Mouse (Mus musculus) forebrain, embryonic 12.5 days (tissue): ENCODE measurements at regions not wholly inside any gene's neighbourhood (a gene's known extent, or its start where the extent isn't known, plus 50 kb on each side); places are given as distances from the start of the nearest gene placed in this dataset.

Experiments used
- ATAC-seq: fragments of 200-750 bp; cut with Nextera tagmentation; 2 replicates; pipeline ENCODE4 v1.8.0; 2017; ENCODE audit warnings: moderate TSS enrichment; ENCODE audit not compliant: low FRiP score
- H3K27ac ChIP-seq: fragments of 300-500 bp; sonication (generic); 2 replicates; pipeline ENCODE4 v1.5.1; 2016; ENCODE audit warnings: mild to moderate bottlenecking
- H3K27me3 ChIP-seq: fragments of 300-500 bp; sonication (generic); 2 replicates; pipeline ENCODE4 v1.6.1; 2016; ENCODE audit warnings: mild to moderate bottlenecking
- H3K36me3 ChIP-seq: fragments of 300-500 bp; sonication (generic); replicated peaks from 2 replicates; pipeline ENCODE4 v1.6.1; 2016; ENCODE audit warnings: mild to moderate bottlenecking
- H3K4me1 ChIP-seq: fragments of 300-500 bp; sonication (generic); 2 replicates; pipeline ENCODE4 v1.6.1; 2016
- H3K4me2 ChIP-seq: fragments of 300-500 bp; sonication (generic); 2 replicates; pipeline ENCODE4 v1.6.1; 2016; ENCODE audit warnings: mild to moderate bottlenecking, moderate library complexity
- H3K4me3 ChIP-seq: fragments of 300-500 bp; sonication (generic); replicated peaks from 2 replicates; pipeline ENCODE4 v1.5.1; 2016; ENCODE audit warnings: mild to moderate bottlenecking
- H3K9ac ChIP-seq: fragments of 300-500 bp; sonication (generic); 2 replicates; pipeline ENCODE4 v1.6.1; 2016; ENCODE audit warnings: mild to moderate bottlenecking
- H3K9me3 ChIP-seq: fragments of 300-500 bp; sonication (generic); 2 replicates; pipeline ENCODE4 v1.6.1; 2016
- WGBS: fragments of 180-500 bp; shearing (Covaris S2); methylation state at CpG from one replicate; pipeline ENCODE4 v1.1.7; 2016; 5-methylcytosine and 5-hydroxymethylcytosine counted together

DNA sequence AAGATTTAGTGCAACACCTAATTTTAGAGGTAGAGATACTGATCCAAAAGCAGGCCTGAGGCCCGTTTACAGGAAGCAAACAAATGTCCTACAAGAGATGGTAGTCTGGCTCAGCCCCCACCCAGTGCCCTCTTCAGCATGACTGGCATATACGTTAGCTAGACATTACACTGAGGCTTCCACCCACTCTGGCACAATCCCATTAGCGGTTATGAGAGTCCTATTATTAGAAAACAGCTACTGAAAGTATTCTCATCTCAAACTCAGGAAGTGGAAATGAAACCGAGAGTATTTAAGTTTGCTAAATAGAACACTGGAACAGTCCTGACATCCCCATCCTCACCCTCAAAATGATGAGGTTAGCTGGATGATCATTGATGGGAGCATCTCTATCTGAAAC, 192.3 kb upstream of the Nrp1 start:
- H3K9me3 ChIP-seq: no peaks in the 10 kb centered on the region
- no peak overlapping the region for H3K4me2 ChIP-seq
- H3K27me3 ChIP-seq: no peaks in the 10 kb centered on the region
- no peak overlapping the region for H3K4me3 ChIP-seq
- no peak overlapping the region for H3K9ac ChIP-seq
- ATAC-seq: no peak
- no peaks in the 10 kb centered on the region for H3K36me3 ChIP-seq
- 79% methylated on average over 4 of the region's 4 CpGs for WGBS
- H3K27ac ChIP-seq: no peak overlapping the region
- no peaks in the 10 kb centered on the region for H3K4me1 ChIP-seq

DNA sequence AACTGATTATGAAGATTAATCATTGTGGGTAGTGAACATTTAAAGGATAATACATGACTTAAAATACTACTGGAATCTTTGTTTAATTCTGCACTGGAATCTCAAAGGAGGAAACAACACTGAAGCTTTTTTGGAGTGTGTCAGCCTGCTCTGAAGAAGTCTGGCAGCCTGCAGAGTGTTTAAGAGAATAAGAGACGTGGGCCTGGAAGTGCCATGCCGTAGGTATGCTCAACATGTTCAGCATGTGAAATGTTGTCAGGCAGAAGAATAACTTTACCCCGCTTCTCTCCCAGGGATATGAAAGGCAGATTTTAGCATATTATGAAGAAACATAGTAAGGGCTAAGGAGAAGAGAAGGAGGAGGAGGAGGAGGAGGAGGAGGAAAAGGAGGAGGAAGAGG, 189.6 kb upstream of the Nrp1 start:
- ATAC-seq: no peak
- Histone ChIP-seq H3K4me2 (no peak overlapping the region), H3K4me1 (no peaks in the 10 kb centered on the region), H3K9me3 (no peaks in the 10 kb centered on the region), H3K9ac (no peak overlapping the region), H3K27ac (no peak overlapping the region), H3K27me3 (no peaks in the 10 kb centered on the region), H3K36me3 (no peaks in the 10 kb centered on the region), H3K4me3 (no peak overlapping the region)
- 71% methylated on average over 3 of the region's 3 CpGs for WGBS

DNA sequence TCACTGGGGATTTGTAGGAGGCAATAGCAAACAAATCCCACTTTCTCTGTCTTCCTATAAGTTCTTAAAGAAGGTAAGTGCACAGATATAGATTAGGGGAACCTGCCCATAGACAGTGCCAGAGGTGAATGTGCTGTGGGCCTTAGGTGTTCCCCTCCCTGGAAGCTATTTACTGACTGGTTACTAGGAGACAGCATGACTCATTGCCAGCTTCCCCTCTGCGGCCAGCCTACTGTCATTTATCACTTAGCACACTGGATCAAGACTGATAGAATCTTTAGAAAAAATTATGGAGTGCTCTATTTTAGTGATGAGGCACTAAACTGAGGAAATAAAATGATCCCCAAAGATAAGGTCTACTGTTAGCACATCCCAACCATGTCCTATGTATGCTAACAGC, 187.3 kb upstream of the Nrp1 start:
- H3K27me3 ChIP-seq: no peaks in the 10 kb centered on the region
- H3K27ac ChIP-seq: no peak overlapping the region
- H3K4me2 ChIP-seq: no peak overlapping the region
- WGBS: 88% methylated on average over 1 of the region's 1 CpGs
- H3K9ac ChIP-seq: no peak overlapping the region
- ATAC-seq: no peak
- H3K9me3 ChIP-seq: no peaks in the 10 kb centered on the region
- H3K4me3 ChIP-seq: no peak overlapping the region
- no peaks in the 10 kb centered on the region for H3K36me3 ChIP-seq
- H3K4me1 ChIP-seq: no peaks in the 10 kb centered on the region

DNA sequence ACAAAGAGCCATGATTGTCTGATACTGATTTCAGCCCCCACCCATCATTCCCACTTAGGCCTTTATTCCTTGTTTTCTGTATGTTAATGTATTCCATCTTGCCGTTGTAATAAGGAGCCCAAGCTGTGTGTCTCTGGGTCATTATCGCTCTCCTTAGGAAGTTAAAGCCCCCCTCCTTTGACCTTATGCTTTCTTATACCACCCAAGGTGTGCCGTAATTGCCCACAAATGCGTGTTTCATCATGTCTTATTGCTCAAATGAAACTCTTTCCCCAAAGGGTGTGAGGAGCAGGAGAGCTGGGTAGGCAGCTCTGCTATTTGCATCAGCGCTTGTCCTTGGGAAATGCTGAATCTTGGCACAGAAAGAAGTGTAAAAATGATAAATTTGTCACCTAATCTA, 178.2 kb upstream of the Nrp1 start:
- H3K4me3 ChIP-seq: no peak overlapping the region
- H3K27me3 ChIP-seq: no peaks in the 10 kb centered on the region
- H3K9ac ChIP-seq: no peak overlapping the region
- H3K4me2 ChIP-seq: no peak overlapping the region
- no peaks in the 10 kb centered on the region for H3K36me3 ChIP-seq
- ATAC-seq: no peak
- 63% methylated on average over 5 of the region's 5 CpGs for WGBS
- no peaks in the 10 kb centered on the region for H3K4me1 ChIP-seq
- H3K27ac ChIP-seq: no peak overlapping the region
- H3K9me3 ChIP-seq: no peaks in the 10 kb centered on the region

DNA sequence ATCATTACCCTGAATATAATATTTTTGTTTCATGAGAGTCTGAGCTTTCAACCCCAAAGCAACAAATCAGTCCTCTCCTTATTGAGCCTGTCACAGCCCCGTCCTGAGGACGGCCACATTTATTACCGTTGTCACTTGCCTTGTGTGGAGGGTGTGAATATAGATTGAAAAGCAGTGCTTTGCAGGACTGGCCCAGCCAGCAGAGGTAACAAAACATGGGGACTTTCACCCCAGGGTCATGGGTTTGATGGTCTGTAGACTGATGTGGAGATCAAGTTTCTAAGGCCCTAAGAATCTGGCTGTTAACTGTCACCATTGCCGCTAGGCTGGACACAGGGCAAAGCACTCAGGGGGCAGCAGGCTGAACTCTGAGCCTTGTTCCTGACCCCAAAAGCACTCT, 175.3 kb upstream of the Nrp1 start:
- no peak for ATAC-seq
- H3K9ac ChIP-seq: no peak overlapping the region
- WGBS: 81% methylated on average over 4 of the region's 4 CpGs

DNA sequence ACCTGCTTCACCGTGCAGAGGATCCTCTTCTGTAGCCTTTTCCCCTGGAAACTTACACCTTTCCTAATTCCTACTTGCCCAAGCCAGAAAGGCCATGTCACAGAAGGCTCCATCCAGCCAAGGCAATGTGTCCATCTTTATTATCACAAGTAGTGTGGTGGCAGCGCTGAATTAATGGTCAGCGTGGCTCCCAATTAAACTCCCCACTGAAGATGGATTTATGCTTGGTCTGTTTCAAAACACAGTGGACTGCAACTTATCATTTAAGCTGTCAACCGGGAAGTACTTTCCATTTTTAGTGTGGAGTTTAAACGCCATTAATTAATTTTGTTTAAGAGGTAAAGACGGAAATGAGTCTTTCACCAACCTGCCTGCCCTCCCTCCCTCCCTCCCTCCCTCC, 170.1 kb upstream of the Nrp1 start:
- WGBS: 82% methylated on average over 6 of the region's 6 CpGs
- H3K9ac ChIP-seq: no peak overlapping the region
- H3K36me3 ChIP-seq: no peaks in the 10 kb centered on the region
- no peak for ATAC-seq
- no peak overlapping the region for H3K4me3 ChIP-seq
- no peaks in the 10 kb centered on the region for H3K27me3 ChIP-seq
- no peaks in the 10 kb centered on the region for H3K9me3 ChIP-seq
- no peak overlapping the region for H3K4me2 ChIP-seq
- H3K27ac ChIP-seq: no peak overlapping the region
- no peaks in the 10 kb centered on the region for H3K4me1 ChIP-seq

More for the DNA sequence above, 175.3 kb upstream of the Nrp1 start:
- Histone ChIP-seq H3K27ac (no peak overlapping the region), H3K36me3 (no peaks in the 10 kb centered on the region), H3K4me2 (no peak overlapping the region), H3K27me3 (no peaks in the 10 kb centered on the region), H3K4me3 (no peak overlapping the region), H3K9me3 (no peaks in the 10 kb centered on the region), H3K4me1 (no peaks in the 10 kb centered on the region)

DNA sequence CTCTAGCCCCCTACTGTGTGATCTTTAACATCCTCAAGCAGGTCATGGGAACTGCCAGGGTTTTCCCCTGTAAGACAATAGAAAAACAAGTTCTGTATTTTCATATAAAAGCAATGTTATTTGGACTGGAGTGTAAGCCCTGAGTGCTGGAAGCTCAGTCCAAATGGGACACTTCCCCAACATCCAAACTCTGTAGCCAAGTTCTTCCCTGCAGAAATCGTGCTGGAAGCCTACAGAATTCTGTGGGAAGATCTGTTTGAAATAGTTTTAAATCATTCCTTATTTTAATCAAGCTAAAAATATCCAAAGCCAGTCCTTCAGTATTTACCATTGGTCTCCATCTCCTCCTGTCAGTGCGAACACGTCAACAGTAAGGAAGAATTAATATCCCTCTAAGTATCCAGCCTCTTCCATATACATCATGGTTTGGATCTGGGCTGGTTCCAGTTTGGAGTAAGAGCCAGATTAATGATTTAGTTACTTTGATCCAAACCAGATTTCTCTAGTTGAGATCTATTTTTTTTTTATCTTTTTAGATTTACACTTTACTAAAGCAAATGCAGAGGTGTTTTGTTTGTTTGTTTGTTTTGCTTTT, 165.0 kb upstream of the Nrp1 start:
- Histone ChIP-seq H3K4me3 (no peak overlapping the region), H3K9me3 (no peaks in the 10 kb centered on the region), H3K4me1 (no peaks in the 10 kb centered on the region), H3K27me3 (no peaks in the 10 kb centered on the region), H3K4me2 (no peak overlapping the region), H3K27ac (no peak overlapping the region), H3K36me3 (no peaks in the 10 kb centered on the region), H3K9ac (no peak overlapping the region)
- 88% methylated on average over 3 of the region's 3 CpGs for WGBS
- no peak for ATAC-seq

DNA sequence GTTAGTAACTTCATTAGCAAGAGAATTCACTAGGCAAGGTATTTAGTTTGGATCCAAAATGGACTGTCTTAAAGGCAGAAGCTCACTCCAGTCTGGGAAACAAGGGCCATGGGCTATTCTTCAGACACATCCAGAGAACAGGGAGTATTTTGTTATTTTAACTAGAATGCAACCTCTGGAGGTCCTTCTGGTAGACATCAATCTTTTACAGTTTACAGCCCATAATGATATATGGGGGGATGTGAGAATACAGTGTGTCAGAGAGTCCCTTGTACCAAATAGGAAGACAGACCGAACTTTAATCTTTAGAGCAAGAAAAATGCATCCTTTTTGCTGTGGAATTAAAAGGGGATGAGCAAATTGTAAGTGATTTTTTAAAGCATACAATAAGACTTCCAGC, 157.6 kb upstream of the Nrp1 start:
- Histone ChIP-seq H3K27me3 (no peaks in the 10 kb centered on the region), H3K9ac (no peak overlapping the region), H3K4me3 (no peak overlapping the region), H3K4me2 (no peak overlapping the region), H3K4me1 (no peaks in the 10 kb centered on the region), H3K9me3 (no peaks in the 10 kb centered on the region), H3K27ac (no peak overlapping the region), H3K36me3 (no peaks in the 10 kb centered on the region)
- no peak for ATAC-seq
- WGBS: 86% methylated on average over 1 of the region's 1 CpGs

DNA sequence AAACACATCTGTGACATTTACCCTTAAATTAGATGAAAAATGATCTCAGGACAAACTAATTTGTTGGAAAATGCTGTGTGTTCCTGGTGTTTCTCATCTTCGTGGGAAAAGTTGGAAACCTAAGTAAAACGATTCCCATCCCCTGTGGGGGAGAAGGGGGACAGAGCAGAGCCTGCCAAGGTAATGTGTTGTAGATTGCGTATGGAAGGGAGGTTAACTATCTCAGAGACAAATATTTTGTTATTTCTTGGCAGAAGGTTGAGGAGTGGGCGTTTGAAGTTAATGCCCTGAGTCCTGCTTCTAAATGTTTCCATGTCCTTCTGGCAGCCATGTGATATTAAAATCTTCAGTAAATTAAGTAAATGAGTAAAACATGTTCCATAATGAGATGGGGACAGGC, 156.8 kb upstream of the Nrp1 start:
- Histone ChIP-seq H3K9me3 (no peaks in the 10 kb centered on the region), H3K27ac (no peak overlapping the region), H3K4me1 (no peaks in the 10 kb centered on the region), H3K4me3 (no peak overlapping the region), H3K27me3 (no peaks in the 10 kb centered on the region), H3K36me3 (no peaks in the 10 kb centered on the region), H3K4me2 (no peak overlapping the region), H3K9ac (no peak overlapping the region)
- ATAC-seq: no peak
- WGBS: 87% methylated on average over 4 of the region's 4 CpGs

DNA sequence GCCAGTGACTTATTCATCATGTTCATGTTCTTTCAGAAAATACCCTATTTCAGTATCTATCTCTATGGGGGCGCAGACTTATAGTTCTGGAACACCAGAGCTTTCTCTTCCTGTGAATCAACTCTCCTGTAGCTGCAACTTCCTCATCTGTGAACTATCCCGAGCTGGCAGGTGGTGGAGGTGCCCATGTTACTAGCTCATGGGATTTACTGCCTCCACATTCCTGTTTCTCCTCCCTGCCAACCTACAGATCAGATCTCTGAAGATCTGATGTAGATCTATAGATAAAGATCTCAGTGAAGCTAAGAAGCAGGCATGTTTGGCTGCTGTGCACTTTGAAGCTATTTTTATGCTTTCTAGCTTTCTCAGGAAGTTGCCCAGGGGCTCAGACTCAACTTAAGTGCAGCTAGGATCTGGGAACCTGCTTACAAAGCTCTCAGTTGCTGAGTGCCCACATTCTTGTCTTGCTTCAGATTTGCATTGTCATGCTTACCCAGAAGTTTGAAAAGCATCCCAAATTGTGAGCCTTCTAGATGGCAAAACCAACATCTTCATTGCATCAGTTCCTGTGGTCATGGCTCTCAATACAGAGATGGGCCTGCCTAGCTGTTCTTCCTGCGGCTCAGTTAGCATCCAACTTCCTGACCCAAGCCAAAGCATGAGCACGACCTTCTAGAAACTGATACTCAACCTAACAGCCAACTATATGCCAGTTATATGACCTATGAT, 156.1 kb upstream of the Nrp1 start:
- Histone ChIP-seq H3K36me3 (no peaks in the 10 kb centered on the region), H3K9ac (no peak overlapping the region), H3K27me3 (no peaks in the 10 kb centered on the region), H3K9me3 (no peaks in the 10 kb centered on the region), H3K4me3 (no peak overlapping the region), H3K4me2 (no peak overlapping the region), H3K27ac (no peak overlapping the region), H3K4me1 (no peaks in the 10 kb centered on the region)
- ATAC-seq: no peak
- 83% methylated on average over 4 of the region's 4 CpGs for WGBS

DNA sequence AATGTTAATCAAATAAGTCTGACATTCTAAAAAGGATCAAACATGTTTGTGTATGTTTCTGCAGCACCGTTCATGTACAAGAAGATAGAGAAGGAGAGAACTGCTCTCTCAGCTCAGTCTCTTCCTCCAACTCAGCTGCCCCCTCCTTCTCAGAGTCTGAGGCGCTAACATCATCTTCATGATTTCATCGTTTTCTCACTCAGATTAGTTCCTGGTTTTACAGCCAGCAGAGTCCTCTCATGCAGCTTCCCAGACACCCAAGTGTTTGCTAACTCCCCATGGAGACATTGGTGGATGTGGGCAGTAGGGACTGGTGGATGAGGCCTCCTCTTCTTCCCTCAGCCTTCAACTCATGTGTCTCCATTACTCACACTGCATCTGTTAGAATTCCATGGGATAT, 153.6 kb upstream of the Nrp1 start:
- Histone ChIP-seq H3K36me3 (no peaks in the 10 kb centered on the region), H3K9me3 (no peaks in the 10 kb centered on the region), H3K9ac (no peak overlapping the region), H3K4me1 (no peaks in the 10 kb centered on the region), H3K4me3 (no peak overlapping the region), H3K27me3 (no peaks in the 10 kb centered on the region), H3K27ac (no peak overlapping the region), H3K4me2 (no peak overlapping the region)
- ATAC-seq: no peak
- 94% methylated on average over 3 of the region's 3 CpGs for WGBS

DNA sequence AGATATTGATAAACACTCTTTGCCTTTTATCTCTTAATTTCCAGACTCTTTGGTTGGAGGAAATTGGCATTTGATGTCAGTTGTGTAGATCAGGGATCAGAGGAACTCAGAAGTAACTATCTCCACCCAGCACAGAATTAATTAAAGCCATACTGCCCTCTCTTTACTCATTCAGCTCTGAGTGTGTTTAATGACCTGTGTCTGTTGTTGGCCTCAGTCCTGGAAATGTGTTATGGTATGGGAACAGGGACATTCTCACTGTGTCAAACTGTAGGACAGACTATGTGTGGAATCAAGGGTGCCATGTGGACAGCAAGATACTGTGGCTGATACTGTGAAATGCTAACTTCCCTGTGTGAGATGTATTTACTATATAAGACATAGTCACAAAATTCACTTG, 151.3 kb upstream of the Nrp1 start:
- no peaks in the 10 kb centered on the region for H3K9me3 ChIP-seq
- no peak overlapping the region for H3K27ac ChIP-seq
- no peaks in the 10 kb centered on the region for H3K27me3 ChIP-seq
- no peak overlapping the region for H3K4me3 ChIP-seq
- H3K36me3 ChIP-seq: no peaks in the 10 kb centered on the region
- no peaks in the 10 kb centered on the region for H3K4me1 ChIP-seq
- H3K9ac ChIP-seq: no peak overlapping the region
- H3K4me2 ChIP-seq: no peak overlapping the region
- ATAC-seq: no peak

DNA sequence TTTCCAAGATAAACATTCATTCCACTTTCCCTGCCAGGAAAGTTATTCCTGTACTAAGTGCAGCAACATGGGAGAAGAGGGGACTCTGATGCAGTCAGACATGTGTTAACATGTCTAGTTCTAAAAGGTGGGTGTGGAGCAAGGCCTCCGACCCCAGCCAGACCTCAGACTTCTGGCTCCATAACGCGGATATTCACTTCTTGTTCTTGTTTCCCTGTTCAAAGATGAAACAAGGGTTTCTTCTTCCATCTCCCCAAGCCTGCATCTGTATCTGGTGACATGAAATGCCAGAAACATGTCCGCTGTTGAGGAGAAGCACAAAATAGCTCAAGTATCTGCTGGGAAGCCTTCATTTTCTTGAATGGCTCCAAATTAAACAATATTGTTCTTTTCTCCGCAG, 147.6 kb upstream of the Nrp1 start:
- no peaks in the 10 kb centered on the region for H3K9me3 ChIP-seq
- H3K4me2 ChIP-seq: no peak overlapping the region
- no peak overlapping the region for H3K27ac ChIP-seq
- H3K9ac ChIP-seq: no peak overlapping the region
- WGBS: 88% methylated on average over 5 of the region's 5 CpGs
- no peak for ATAC-seq
- no peak overlapping the region for H3K4me3 ChIP-seq
- H3K4me1 ChIP-seq: no peaks in the 10 kb centered on the region
- H3K27me3 ChIP-seq: no peaks in the 10 kb centered on the region
- no peaks in the 10 kb centered on the region for H3K36me3 ChIP-seq
